Comparison of ENCODE assay signal across 1 mouse cellular context in the genomic region with DNA sequence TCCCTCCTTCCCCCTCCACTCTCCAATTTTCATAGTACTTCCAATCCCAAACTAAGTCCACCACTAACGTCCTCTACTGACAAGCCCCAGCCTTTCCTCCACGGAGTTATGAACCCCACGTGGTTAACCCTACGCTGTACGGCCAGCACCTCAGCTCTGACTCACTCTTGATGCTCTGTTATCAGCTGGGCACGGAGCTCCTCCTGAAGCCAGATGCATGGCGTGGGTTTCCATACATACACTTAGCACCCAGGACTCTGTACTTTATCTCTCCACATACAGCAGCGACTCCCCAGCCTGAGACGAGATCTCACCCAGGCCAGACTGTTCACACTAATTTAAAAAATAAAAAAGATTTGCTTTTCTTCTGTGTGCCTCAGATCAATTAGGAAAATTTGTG.
A peak's percentile ranks its signal among the peaks of the same experiment; 100 is the strongest.
TF ChIP-seq lines count a peak whose summit lies in the region.

No protein-coding gene starts in this region.

TF ChIP-seq in MEL, 35 proteins besides CTCF, POLR2A, EP300 and RAD21 (continued from another document):
- TF ChIP-seq MYB (IDR thresholded peaks at IDR 0.05; ENCODE audit: low read depth, low read length) (no peak), POLR2AphosphoS5 (IDR thresholded peaks at IDR 0.05; ENCODE audit: borderline replicate concordance, low read depth, low read length) (no peak), MEF2A (IDR thresholded peaks at IDR 0.05; ENCODE audit: extremely low read depth, insufficient replicate concordance, low read depth, low read length, poor library complexity, severe bottlenecking) (no peak), MAX (IDR thresholded peaks at IDR 0.05; ENCODE audit: low read length) (peak; percentile 71), POLR2AphosphoS2 (IDR thresholded peaks at IDR 0.05; ENCODE audit: low read length) (no peak), MAZ (IDR thresholded peaks at IDR 0.05; ENCODE audit: low read depth, low read length) (no peak), USF1 (IDR thresholded peaks at IDR 0.05; ENCODE audit: low read depth, low read length) (0 out of 2 replicates have a peak, but pooled peaks have one; percentile 25), ETS1 (IDR thresholded peaks at IDR 0.05; ENCODE audit: low read depth, low read length) (0 out of 2 replicates have a peak, but pooled peaks have one; percentile 41), KAT2A (conservative IDR thresholded peaks at IDR 0.05; ENCODE audit: low read depth, low read length) (no peak), BHLHE40 (IDR thresholded peaks at IDR 0.05; ENCODE audit: borderline replicate concordance, low read depth, low read length) (no peak), ZKSCAN1 (IDR thresholded peaks at IDR 0.05; ENCODE audit: low read depth, low read length) (no peak), SIN3A (IDR thresholded peaks at IDR 0.05; ENCODE audit: low read length) (no peak), E2F4 (IDR thresholded peaks at IDR 0.05; ENCODE audit: borderline replicate concordance, low read depth, low read length) (no peak), ZNF384 (IDR thresholded peaks at IDR 0.05; ENCODE audit: low read depth, low read length) (no peak), MXI1 (IDR thresholded peaks at IDR 0.05; ENCODE audit: low read depth, low read length) (no peak; the same call in none of the 2 replicates), TCF12 (IDR thresholded peaks at IDR 0.05; ENCODE audit: low read depth, low read length) (no peak; the same call in 1 of the 2 replicates), UBTF (IDR thresholded peaks at IDR 0.05; ENCODE audit: borderline replicate concordance, insufficient read depth, low read depth, low read length) (no peak), SMC3 (IDR thresholded peaks at IDR 0.05; ENCODE audit: low read depth, low read length) (no peak), HCFC1 (IDR thresholded peaks at IDR 0.05; ENCODE audit: low read depth, low read length) (no peak), ZMIZ1 (IDR thresholded peaks at IDR 0.05; ENCODE audit: low read depth, low read length) (no peak), ZC3H11A (IDR thresholded peaks at IDR 0.05; ENCODE audit: low read depth, low read length) (no peak), USF2 (IDR thresholded peaks at IDR 0.05; ENCODE audit: borderline replicate concordance in 1 of 2, insufficient read depth in 1 of 2, low read depth in 1 of 2, low read length in 2 of 2) (no peak), JUND (IDR thresholded peaks at IDR 0.05; ENCODE audit: low read depth, low read length) (no peak)
TF ChIP-seq in MEL: peak in this region for 6.
